Mouse (Mus musculus) MEL (cell line): Measurements from ENCODE around the gene Fyn. TPM values are rescaled to one million over a fixed set of nuclear protein-coding genes. Genes with fewer than 3 reads are reported as not detected.

ENCODE experiments used
- DNase-seq: peaks from one replicate; pipeline ENCODE4 v3.0.0; 2011; ENCODE audit warnings: low read depth, low spot score
- H3K27ac ChIP-seq: 2 replicates; pipeline ENCODE4 v1.5.1; 2012; ENCODE audit warnings: low read depth, mild to moderate bottlenecking, control low read depth, low read length, moderate library complexity; ENCODE audit not compliant: control insufficient read depth
- H3K27me3 ChIP-seq, 2 experiments: fragments of 150-350 bp in 1 of 2; sonication (generic) in 1 of 2; 2 replicates each; pipeline ENCODE4 v1.6.1; 2012; ENCODE audit warnings: low read length in 2 of 2, mild to moderate bottlenecking in 2 of 2, improper control_type of control experiment in 1 of 2, moderate library complexity in 1 of 2; ENCODE audit not compliant: insufficient read depth in 2 of 2, control insufficient read depth in 1 of 2
- H3K36me3 ChIP-seq, 2 experiments: 2 replicates each; pipeline ENCODE4 v1.6.1; 2012 to 2014; ENCODE audit warnings: low read length in 2 of 2, improper control_type of control experiment in 1 of 2, inconsistent platforms in 1 of 2, mild to moderate bottlenecking in 1 of 2; ENCODE audit not compliant: insufficient read depth in 2 of 2, control insufficient read depth in 1 of 2
- H3K4me1 ChIP-seq, 2 experiments: fragments of 150-350 bp in 1 of 2; sonication (generic) in 1 of 2; 2 replicates each; pipeline ENCODE4 v1.6.1; 2012; ENCODE audit warnings: low read length in 2 of 2, improper control_type of control experiment in 1 of 2, mild to moderate bottlenecking in 1 of 2; ENCODE audit not compliant: insufficient read depth in 2 of 2, control insufficient read depth in 1 of 2
- H3K4me3 ChIP-seq, 2 experiments: fragments of 150-350 bp in 1 of 2; sonication (generic) in 1 of 2; 2 replicates each; pipeline ENCODE4 v1.5.1; 2012; ENCODE audit warnings: low read depth in 2 of 2, low read length in 2 of 2, mild to moderate bottlenecking in 2 of 2, moderate library complexity in 2 of 2, control low read depth in 1 of 2, improper control_type of control experiment in 1 of 2; ENCODE audit not compliant: control insufficient read depth in 1 of 2, insufficient read depth in 1 of 2
- H3K79me2 ChIP-seq: 2 replicates; pipeline ENCODE4 v1.6.1; 2012; ENCODE audit warnings: mild to moderate bottlenecking, low read length, moderate library complexity; ENCODE audit not compliant: control insufficient read depth, poor library complexity, insufficient read depth
- H3K9ac ChIP-seq: 2 replicates; pipeline ENCODE4 v1.6.1; 2012; ENCODE audit warnings: low read depth, mild to moderate bottlenecking, control low read depth, low read length, moderate library complexity; ENCODE audit not compliant: control insufficient read depth, poor library complexity, severe bottlenecking
- H3K9me3 ChIP-seq: fragments of 150-350 bp; sonication (generic); replicated peaks from 2 replicates; pipeline ENCODE4 v1.6.1; 2012; ENCODE audit warnings: mild to moderate bottlenecking, low read length, improper control_type of control experiment, moderate library complexity; ENCODE audit not compliant: insufficient read depth
- CHD2 ChIP-seq: IDR thresholded peaks from 2 replicates; pipeline ENCODE4 v1.6.1; 2011; ENCODE audit warnings: low read length, improper control_type of control experiment
- HCFC1 ChIP-seq: IDR thresholded peaks from 2 replicates; pipeline ENCODE4 v1.6.1; 2012; ENCODE audit warnings: low read depth, mild to moderate bottlenecking, inconsistent platforms, low read length, improper control_type of control experiment, moderate library complexity
- JUND ChIP-seq: IDR thresholded peaks from 2 replicates; pipeline ENCODE4 v1.6.1; 2011; ENCODE audit warnings: low read depth, mild to moderate bottlenecking, improper control_type of control experiment, low read length
- MAFK ChIP-seq: IDR thresholded peaks from 2 replicates; pipeline ENCODE4 v1.6.1; 2011; ENCODE audit warnings: low read depth, mild to moderate bottlenecking, low read length, improper control_type of control experiment, borderline replicate concordance
- MAZ ChIP-seq: IDR thresholded peaks from 2 replicates; pipeline ENCODE4 v1.6.1; 2012; ENCODE audit warnings: low read depth, mild to moderate bottlenecking, inconsistent platforms, low read length, improper control_type of control experiment
- MXI1 ChIP-seq: IDR thresholded peaks from 2 replicates; pipeline ENCODE4 v1.6.1; 2011; ENCODE audit warnings: mild to moderate bottlenecking, low read depth, low read length, improper control_type of control experiment
- NELFE ChIP-seq: IDR thresholded peaks from 2 replicates; pipeline ENCODE4 v1.6.1; 2011; ENCODE audit warnings: low read depth, low read length, improper control_type of control experiment
- NRF1 ChIP-seq: IDR thresholded peaks from 2 replicates; pipeline ENCODE4 v1.6.1; 2014; ENCODE audit warnings: low read depth, mild to moderate bottlenecking, inconsistent platforms, low read length, improper control_type of control experiment, moderate library complexity; ENCODE audit not compliant: poor library complexity, insufficient read depth, severe bottlenecking
- RCOR1 ChIP-seq: IDR thresholded peaks from 2 replicates; pipeline ENCODE4 v1.6.1; 2012; ENCODE audit warnings: low read depth, mild to moderate bottlenecking, inconsistent platforms, low read length, improper control_type of control experiment
- TAL1 ChIP-seq: IDR thresholded peaks from 2 replicates; pipeline ENCODE4 v1.6.1; 2012; ENCODE audit warnings: mild to moderate bottlenecking, inconsistent platforms, low read length, moderate library complexity, mixed read lengths
- UBTF ChIP-seq: IDR thresholded peaks from 2 replicates; pipeline ENCODE4 v1.6.1; 2012; ENCODE audit warnings: low read depth, mild to moderate bottlenecking, inconsistent platforms, low read length, improper control_type of control experiment, moderate library complexity, borderline replicate concordance; ENCODE audit not compliant: insufficient read depth
- USF1 ChIP-seq: IDR thresholded peaks from 2 replicates; pipeline ENCODE4 v1.6.1; 2014; ENCODE audit warnings: low read depth, mild to moderate bottlenecking, inconsistent platforms, low read length, improper control_type of control experiment, moderate library complexity
- polyA plus RNA-seq, 2 experiments: library from polyadenylated mRNA; stranded (reverse) in 1 of 2; unstranded in 1 of 2; fragments of >175 nt in 1 of 2; fragments of >200 nt in 1 of 2; gene quantifications; 2 replicates each; pipeline versions ENCODE4 v1.2.1 to v1.2.4; 2012; ENCODE audit warnings: low replicate concordance in 2 of 2, low read depth in 1 of 2; ENCODE audit not compliant: insufficient read length in 2 of 2, insufficient read depth in 1 of 2, missing spikeins in 1 of 2
- total RNA-seq: library from RNA; depleted of rRNA; stranded (reverse); fragments of 300-350 nt; gene quantifications from 2 replicates; pipeline ENCODE4 v1.2.3, GENCODE M21; 2012

Gene Fyn
- total and polyA plus RNA-seq, 3 experiments, result 0.03 TPM; not detected in 2

DNA sequence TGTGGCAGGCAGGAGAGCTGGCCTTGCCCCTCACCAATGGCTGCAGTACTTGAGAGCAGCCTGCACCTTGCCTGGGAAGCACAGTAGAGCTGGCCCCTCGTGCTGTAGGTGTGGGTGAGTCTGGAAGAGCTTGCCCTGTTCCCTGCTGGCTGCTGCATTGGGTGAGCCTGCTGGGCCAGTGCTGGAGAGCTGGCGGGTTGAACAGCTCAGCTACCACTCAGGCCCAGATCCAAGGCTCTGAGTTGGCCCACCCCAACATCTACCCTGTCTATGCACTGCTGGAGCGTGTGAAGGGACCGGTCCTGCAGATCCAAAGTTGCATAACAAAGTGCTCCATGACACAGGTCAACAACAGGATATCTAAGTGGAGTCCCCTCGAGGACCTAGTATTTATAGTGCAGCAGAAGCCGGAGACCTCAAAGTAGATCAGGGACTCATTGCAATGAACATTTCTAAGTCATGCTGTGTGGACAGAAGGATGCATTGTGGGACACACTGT, 41.5 kb downstream of the Fyn start:
- H3K36me3 ChIP-seq, result no peaks in the 10 kb centered on the region

DNA sequence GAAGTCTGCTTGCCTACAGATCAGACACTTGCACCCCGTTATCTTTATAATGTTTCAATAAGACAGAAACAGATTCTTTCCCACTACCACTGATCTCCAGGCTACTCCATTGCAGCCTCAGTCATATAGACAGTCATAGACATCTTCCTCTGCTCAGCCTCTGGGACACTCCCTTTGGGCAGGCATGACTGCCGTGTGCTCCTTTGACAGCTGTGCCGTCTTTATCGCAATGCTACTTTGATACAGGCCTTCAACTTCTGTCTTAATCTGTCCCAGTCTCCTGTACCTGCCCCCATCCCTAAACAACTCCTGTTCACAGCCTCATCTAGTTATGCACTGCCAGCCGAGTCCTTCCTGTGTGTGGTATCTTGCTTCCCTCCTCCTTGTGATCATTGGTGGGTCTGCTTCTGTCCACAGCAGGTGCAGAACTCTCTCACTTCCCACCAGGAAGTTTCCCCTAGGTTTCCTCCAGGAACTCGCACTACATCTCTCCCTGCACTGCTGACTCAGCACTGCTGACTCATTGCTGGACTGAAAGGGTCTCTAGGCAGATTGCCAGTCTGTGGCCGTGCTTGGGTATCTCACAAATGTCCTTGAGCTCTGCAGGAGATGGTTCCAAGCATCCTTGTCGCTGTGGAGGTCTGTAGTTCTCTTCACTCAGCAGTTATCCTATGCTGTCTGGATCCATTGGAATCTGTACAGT, 43.4 kb downstream of the Fyn start:
- DNase-seq, result no peak
- H3K27ac ChIP-seq, result no peak overlapping the region
- no peak overlapping the region for H3K9ac ChIP-seq
- H3K79me2 ChIP-seq, result no peaks in the 10 kb centered on the region
- H3K9me3 ChIP-seq, result no peaks in the 10 kb centered on the region
- H3K36me3 ChIP-seq, result no peaks in the 10 kb centered on the region
- H3K27me3 ChIP-seq, result no peaks in the 10 kb centered on the region
- H3K4me3 ChIP-seq, result no peak overlapping the region
- H3K4me1 ChIP-seq, result peaks cover 0 to 4% of the 10 kb centered on the region in 2 experiments; a peak in 1 of 4 replicates
- 0 out of 2 replicates have a peak, but pooled peaks have one; percentile 22 for TF ChIP-seq MAFK
- TF ChIP-seq RCOR1, result no peak

More for the DNA sequence above, 41.5 kb downstream of the Fyn start:
- peaks cover 0 to 4% of the 10 kb centered on the region in 2 experiments; a peak in 1 of 4 replicates for H3K4me1 ChIP-seq
- TF ChIP-seq USF1 (no peak), TAL1 (no peak), UBTF (no peak), MAZ (no peak), NELFE (no peak), CHD2 (no peak), RCOR1 (no peak), MXI1 (no peak), JUND (no peak), NRF1 (no peak), HCFC1 (no peak)
- no peaks in the 10 kb centered on the region for H3K27me3 ChIP-seq
- H3K9ac ChIP-seq, result no peak overlapping the region
- H3K9me3 ChIP-seq, result no peaks in the 10 kb centered on the region
- no peak for DNase-seq
- no peak overlapping the region for H3K27ac ChIP-seq
- no peaks in the 10 kb centered on the region for H3K79me2 ChIP-seq
- no peak overlapping the region for H3K4me3 ChIP-seq
